Mouse (Mus musculus): Measurements from ENCODE around the gene Gabbr2.

GRCm38 (mm10) chr4:46658946-46659345 lies 332.7 kb downstream of the Gabbr2 start:
- TF ChIP-seq CTCF (IDR thresholded peaks at IDR 0.05; ENCODE audit: control insufficient read depth, insufficient read depth, insufficient replicate concordance, low read depth, low read length) (no peak), POLR2A (IDR thresholded peaks at IDR 0.05; ENCODE audit: control insufficient read depth, low read depth, low read length) (no peak)

Measured in testis, adult 2 months (tissue).